Mouse (Mus musculus) heart, embryonic 15.5 days (tissue): Measurements from ENCODE around the gene Plekhm1. TPM values are rescaled to one million over a fixed set of nuclear protein-coding genes. Genes with fewer than 3 reads are reported as not detected.
A peak's percentile ranks its signal among the peaks of the same experiment; 100 is the strongest.

ENCODE experiments used
- ATAC-seq: fragments of 200-750 bp; cut with Nextera tagmentation; replicated peaks from 2 replicates; pipeline ENCODE4 v1.8.0; 2017; ENCODE audit warnings: low read depth, moderate TSS enrichment; ENCODE audit not compliant: insufficient number of reproducible peaks, insufficient read depth, low FRiP score
- H3K27ac ChIP-seq: fragments of 300-500 bp; sonication (generic); 2 replicates; pipeline ENCODE4 v1.5.1; 2015; ENCODE audit warnings: mild to moderate bottlenecking, inconsistent platforms
- H3K27me3 ChIP-seq: fragments of 300-500 bp; sonication (generic); 2 replicates; pipeline ENCODE4 v1.6.1; 2015; ENCODE audit warnings: inconsistent platforms
- H3K36me3 ChIP-seq: fragments of 300-500 bp; sonication (generic); 2 replicates; pipeline ENCODE4 v1.6.1; 2015; ENCODE audit warnings: mild to moderate bottlenecking, inconsistent platforms
- H3K4me1 ChIP-seq: fragments of 300-500 bp; sonication (generic); replicated peaks from 2 replicates; pipeline ENCODE4 v1.6.1; 2015; ENCODE audit warnings: inconsistent platforms
- H3K4me2 ChIP-seq: fragments of 300-500 bp; sonication (generic); 2 replicates; pipeline ENCODE4 v1.6.1; 2015; ENCODE audit warnings: inconsistent platforms, mild to moderate bottlenecking, moderate library complexity
- H3K4me3 ChIP-seq: fragments of 300-500 bp; sonication (generic); 2 replicates; pipeline ENCODE4 v1.5.1; 2015; ENCODE audit warnings: mild to moderate bottlenecking, inconsistent platforms
- H3K9ac ChIP-seq: fragments of 300-500 bp; sonication (generic); 2 replicates; pipeline ENCODE4 v1.6.1; 2015; ENCODE audit warnings: mild to moderate bottlenecking, inconsistent platforms
- H3K9me3 ChIP-seq: fragments of 300-500 bp; sonication (generic); replicated peaks from 2 replicates; pipeline ENCODE4 v1.6.1; 2016; ENCODE audit warnings: inconsistent platforms
- WGBS: fragments of 180-500 bp; shearing (Covaris S2); methylation state at CpG from one replicate; pipeline ENCODE4 v1.1.7; 2015; ENCODE audit warnings: mixed read lengths; 5-methylcytosine and 5-hydroxymethylcytosine counted together
- polyA plus RNA-seq: library from polyadenylated mRNA; unstranded; fragments of >200 nt; fragmentation: Nextera tagmentation; extraction: Ambion mirVana; gene quantifications from 2 replicates; pipeline ENCODE4 v1.2.1, GENCODE M21; 2015

Plekhm1 gene
- polyA plus RNA-seq, 1 experiment from 2014 or later = 4.8 TPM

- Histone ChIP-seq H3K4me2 (peak overlapping the region; percentile 91), H3K9ac (peak overlapping the region; percentile 65; the same call in 1 of the 2 replicates), H3K27ac (no peak overlapping the region), H3K4me3 (peak overlapping the region; percentile 59), H3K27me3 (peaks cover 61% of the 10 kb centered on the region), H3K9me3 (no peaks in the 10 kb centered on the region), H3K4me1 (peaks cover 50% of the 10 kb centered on the region), H3K36me3 (no peaks in the 10 kb centered on the region)
- whole genome bisulfite sequencing = 6% methylated on average over 25 of the region's 25 CpGs
- no peak for ATAC-seq
Measured at GRCm38 (mm10) chr11:103361396-103362053, 51.0 kb downstream of the Plekhm1 start.

GRCm38 (mm10) chr11:103360661-103361081, 51.8 kb downstream of the Plekhm1 start:
- Histone ChIP-seq H3K27me3 (peaks cover 63% of the 10 kb centered on the region), H3K4me2 (peak overlapping the region; percentile 91), H3K4me1 (peaks cover 57% of the 10 kb centered on the region), H3K36me3 (no peaks in the 10 kb centered on the region), H3K9ac (peak overlapping the region; percentile 58), H3K4me3 (peak overlapping the region; percentile 59), H3K9me3 (no peaks in the 10 kb centered on the region), H3K27ac (no peak overlapping the region)
- WGBS = 3% methylated on average over 48 of the region's 48 CpGs
- ATAC-seq = no peak

GRCm38 (mm10) chr11:103359841-103360641, 52.4 kb downstream of the Plekhm1 start:
- peak overlapping the region; percentile 58 for H3K9ac ChIP-seq
- 3% methylated on average over 60 of the region's 60 CpGs for WGBS
- H3K9me3 ChIP-seq = no peaks in the 10 kb centered on the region
- no peaks in the 10 kb centered on the region for H3K36me3 ChIP-seq
- no peak overlapping the region for H3K27ac ChIP-seq
- ATAC-seq = peak; percentile 69
- H3K4me1 ChIP-seq = peaks cover 58% of the 10 kb centered on the region
- peaks cover 64% of the 10 kb centered on the region for H3K27me3 ChIP-seq
- H3K4me2 ChIP-seq = peak overlapping the region; percentile 91
- H3K4me3 ChIP-seq = peak overlapping the region; percentile 59

GRCm38 (mm10) chr11:103359122-103359521, 53.4 kb downstream of the Plekhm1 start:
- peak overlapping the region; percentile 91 for H3K4me2 ChIP-seq
- H3K36me3 ChIP-seq = no peaks in the 10 kb centered on the region
- no peak overlapping the region for H3K27ac ChIP-seq
- H3K27me3 ChIP-seq = peaks cover 61% of the 10 kb centered on the region
- no peaks in the 10 kb centered on the region for H3K9me3 ChIP-seq
- no peak for ATAC-seq
- peaks cover 58% of the 10 kb centered on the region for H3K4me1 ChIP-seq
- WGBS = 2% methylated on average over 22 of the region's 22 CpGs
- peak overlapping the region; percentile 19 for H3K4me3 ChIP-seq
- H3K9ac ChIP-seq = no peak overlapping the region

- no peak overlapping the region for H3K9ac ChIP-seq
- ATAC-seq = no peak
- no peak overlapping the region for H3K4me3 ChIP-seq
- peaks cover 53% of the 10 kb centered on the region for H3K27me3 ChIP-seq
- H3K36me3 ChIP-seq = no peaks in the 10 kb centered on the region
- H3K4me2 ChIP-seq = no peak overlapping the region
- no peak overlapping the region for H3K27ac ChIP-seq
- H3K4me1 ChIP-seq = peaks cover 54% of the 10 kb centered on the region
- no peaks in the 10 kb centered on the region for H3K9me3 ChIP-seq
- WGBS = 75% methylated on average over 4 of the region's 4 CpGs
Measured at GRCm38 (mm10) chr11:103358316-103358715, 54.2 kb downstream of the Plekhm1 start.

- Histone ChIP-seq H3K36me3 (0 out of 2 replicates have a peak, but pooled peaks cover 2% of the 10 kb centered on the region), H3K27me3 (peaks cover 48% of the 10 kb centered on the region), H3K4me2 (no peak overlapping the region), H3K9ac (no peak overlapping the region), H3K4me1 (peaks cover 48% of the 10 kb centered on the region), H3K4me3 (no peak overlapping the region), H3K27ac (no peak overlapping the region), H3K9me3 (peaks cover 2% of the 10 kb centered on the region; the same call in 1 of the 2 replicates)
- ATAC-seq = no peak
- WGBS = 90% methylated on average over 10 of the region's 10 CpGs
Measured at GRCm38 (mm10) chr11:103357710-103358109, 54.8 kb downstream of the Plekhm1 start.

- no peak overlapping the region for H3K9ac ChIP-seq
- ATAC-seq = no peak
- peaks cover 6% of the 10 kb centered on the region; the same call in 1 of the 2 replicates for H3K9me3 ChIP-seq
- WGBS = 80% methylated on average over 16 of the region's 16 CpGs
- H3K27ac ChIP-seq = no peak overlapping the region
- H3K4me2 ChIP-seq = no peak overlapping the region
- H3K27me3 ChIP-seq = peaks cover 41% of the 10 kb centered on the region
- peaks cover 42% of the 10 kb centered on the region for H3K4me1 ChIP-seq
- H3K36me3 ChIP-seq = 0 out of 2 replicates have a peak, but pooled peaks cover 4% of the 10 kb centered on the region
- H3K4me3 ChIP-seq = no peak overlapping the region
Measured at GRCm38 (mm10) chr11:103356938-103357670, 55.4 kb downstream of the Plekhm1 start.

- ATAC-seq = no peak
- H3K4me1 ChIP-seq = peaks cover 33% of the 10 kb centered on the region
- WGBS = 24% methylated on average over 11 of the region's 11 CpGs
- H3K36me3 ChIP-seq = 0 out of 2 replicates have a peak, but pooled peaks cover 4% of the 10 kb centered on the region
- H3K27me3 ChIP-seq = peaks cover 31% of the 10 kb centered on the region
- H3K9me3 ChIP-seq = peaks cover 6% of the 10 kb centered on the region; the same call in 1 of the 2 replicates
- H3K4me3 ChIP-seq = no peak overlapping the region
- H3K9ac ChIP-seq = no peak overlapping the region
- no peak overlapping the region for H3K27ac ChIP-seq
- peak overlapping the region; percentile 17 for H3K4me2 ChIP-seq
Measured at GRCm38 (mm10) chr11:103356032-103356571, 56.4 kb downstream of the Plekhm1 start.

- H3K4me3 ChIP-seq = no peak overlapping the region
- no peak overlapping the region for H3K4me2 ChIP-seq
- H3K36me3 ChIP-seq = 0 out of 2 replicates have a peak, but pooled peaks cover 4% of the 10 kb centered on the region
- ATAC-seq = no peak
- WGBS = 20% methylated on average over 11 of the region's 11 CpGs
- peaks cover 26% of the 10 kb centered on the region for H3K4me1 ChIP-seq
- no peak overlapping the region for H3K27ac ChIP-seq
- H3K27me3 ChIP-seq = peaks cover 25% of the 10 kb centered on the region
- no peak overlapping the region for H3K9ac ChIP-seq
- H3K9me3 ChIP-seq = peaks cover 6% of the 10 kb centered on the region; the same call in 1 of the 2 replicates
Measured at GRCm38 (mm10) chr11:103355251-103355650, 57.2 kb downstream of the Plekhm1 start.

- no peak overlapping the region for H3K27ac ChIP-seq
- H3K4me2 ChIP-seq = no peak overlapping the region
- peaks cover 6% of the 10 kb centered on the region; the same call in 1 of the 2 replicates for H3K9me3 ChIP-seq
- no peak overlapping the region for H3K4me3 ChIP-seq
- 0 out of 2 replicates have a peak, but pooled peaks cover 4% of the 10 kb centered on the region for H3K36me3 ChIP-seq
- H3K9ac ChIP-seq = no peak overlapping the region
- H3K4me1 ChIP-seq = peaks cover 15% of the 10 kb centered on the region
- ATAC-seq = no peak
- peaks cover 22% of the 10 kb centered on the region for H3K27me3 ChIP-seq
- WGBS = 67% methylated on average over 3 of the region's 3 CpGs
Measured at GRCm38 (mm10) chr11:103354033-103354432, 58.5 kb downstream of the Plekhm1 start.
